Mouse (Mus musculus) R1 (cell line): ENCODE measurements around the gene Tmbim1.
"Not testable (repeated sequence)": the region's sequence is repeated elsewhere in the genome, so short reads cannot be mapped to it uniquely, and the experiment has no call there.

Experiments used
- DNase-seq: peaks from one replicate; pipeline ENCODE4 v3.0.0-alpha.2; 2018; ENCODE audit warnings: low read depth, low spot score

The Tmbim1 gene

DNA sequence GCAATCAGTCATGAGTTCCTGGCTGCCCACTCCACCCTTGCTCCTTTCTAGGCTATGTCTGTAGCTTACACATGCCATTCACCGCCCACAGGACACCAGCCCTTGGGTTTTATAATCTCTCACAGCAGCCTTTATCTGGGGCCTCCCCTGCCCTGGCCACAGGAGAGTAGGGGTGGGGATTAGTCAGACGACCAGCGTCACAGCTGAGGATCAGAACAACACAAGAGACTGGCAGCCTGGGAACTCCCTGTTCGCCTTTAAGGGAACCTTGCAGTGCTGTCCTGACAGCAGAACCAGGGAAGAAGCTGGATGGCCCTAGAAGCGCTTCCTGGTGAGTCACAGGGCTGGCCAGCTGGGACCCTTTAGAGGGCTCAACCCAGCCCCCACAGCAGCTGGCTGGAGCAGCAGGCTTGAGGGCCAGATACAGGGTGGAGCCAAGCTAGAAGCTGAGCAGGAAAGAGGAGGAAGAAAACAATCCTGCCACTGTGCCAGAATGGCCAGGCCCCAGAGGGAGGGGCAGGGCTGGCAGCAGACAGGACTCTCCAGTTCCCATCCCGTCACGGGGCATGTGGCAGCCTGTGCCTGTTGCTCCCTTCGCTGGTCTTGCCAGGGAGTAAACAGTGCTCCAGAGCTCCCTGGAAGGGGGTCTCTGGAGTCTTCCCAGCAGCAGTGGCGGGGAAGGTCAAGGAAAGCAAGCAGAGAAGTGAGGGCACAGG, 9.8 kb downstream of the Tmbim1 start:
- no peak for DNase-seq

DNA sequence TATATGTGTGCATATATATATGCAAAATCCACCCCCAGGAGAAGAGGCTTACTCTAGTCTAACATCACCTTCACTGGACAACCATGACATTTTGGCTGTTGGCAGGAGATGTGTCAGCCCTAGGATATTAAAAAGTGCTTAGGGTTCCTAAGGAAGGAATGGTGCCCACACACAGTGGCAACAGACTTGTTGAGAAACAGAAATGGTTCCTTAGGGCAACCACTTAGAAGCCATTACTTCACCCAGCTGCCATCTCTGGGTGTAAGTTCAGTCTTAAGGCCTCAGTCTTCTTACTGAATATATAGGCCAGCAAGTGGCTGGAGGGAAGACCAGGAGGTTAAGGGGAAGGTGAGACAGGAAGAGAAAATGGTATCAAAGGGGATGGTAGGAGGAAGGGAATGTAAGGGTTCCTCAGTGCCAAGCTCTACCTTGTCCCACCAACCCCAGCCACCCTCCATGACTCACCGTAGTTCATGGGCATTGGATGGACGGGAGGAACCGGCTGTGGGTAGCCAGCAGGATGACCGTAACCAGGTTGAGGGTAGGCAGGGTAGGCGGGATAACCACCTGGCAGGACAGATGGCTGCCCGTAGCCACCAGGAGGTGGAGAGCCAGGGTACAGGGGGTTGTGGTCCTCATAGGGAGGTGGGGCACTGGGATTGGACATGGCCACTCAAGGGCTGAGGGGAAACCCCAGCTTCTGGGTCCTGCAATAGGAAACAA, 10.5 kb downstream of the Tmbim1 start:
- DNase-seq: no peak

DNA sequence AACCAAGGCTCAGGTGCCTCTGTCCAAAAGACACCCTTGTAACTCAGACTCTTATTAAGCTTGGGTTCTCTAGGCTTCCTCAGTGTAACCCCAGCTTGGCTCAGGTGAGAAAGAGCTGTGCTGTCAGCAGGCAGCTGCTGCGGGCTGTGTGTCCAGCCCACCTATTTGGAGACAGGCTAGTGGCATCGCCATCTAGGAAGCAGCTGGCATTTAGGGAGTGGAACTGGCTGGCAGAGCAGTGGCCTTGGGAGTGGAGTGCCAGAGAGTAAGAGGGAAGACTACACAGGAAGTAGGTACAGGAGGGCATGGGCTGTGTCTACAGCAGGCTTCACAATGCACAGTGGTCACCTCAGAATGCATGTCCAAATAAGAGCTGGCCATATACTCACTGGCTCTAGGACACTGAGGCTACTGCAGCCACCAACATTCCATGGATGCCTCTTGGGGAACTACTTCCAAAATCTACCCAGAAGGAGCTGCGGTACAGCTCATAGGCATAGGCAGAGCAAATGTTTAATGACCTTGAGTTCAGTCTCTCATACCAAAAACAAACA, 11.3 kb downstream of the Tmbim1 start:
- DNase-seq: no peak

DNA sequence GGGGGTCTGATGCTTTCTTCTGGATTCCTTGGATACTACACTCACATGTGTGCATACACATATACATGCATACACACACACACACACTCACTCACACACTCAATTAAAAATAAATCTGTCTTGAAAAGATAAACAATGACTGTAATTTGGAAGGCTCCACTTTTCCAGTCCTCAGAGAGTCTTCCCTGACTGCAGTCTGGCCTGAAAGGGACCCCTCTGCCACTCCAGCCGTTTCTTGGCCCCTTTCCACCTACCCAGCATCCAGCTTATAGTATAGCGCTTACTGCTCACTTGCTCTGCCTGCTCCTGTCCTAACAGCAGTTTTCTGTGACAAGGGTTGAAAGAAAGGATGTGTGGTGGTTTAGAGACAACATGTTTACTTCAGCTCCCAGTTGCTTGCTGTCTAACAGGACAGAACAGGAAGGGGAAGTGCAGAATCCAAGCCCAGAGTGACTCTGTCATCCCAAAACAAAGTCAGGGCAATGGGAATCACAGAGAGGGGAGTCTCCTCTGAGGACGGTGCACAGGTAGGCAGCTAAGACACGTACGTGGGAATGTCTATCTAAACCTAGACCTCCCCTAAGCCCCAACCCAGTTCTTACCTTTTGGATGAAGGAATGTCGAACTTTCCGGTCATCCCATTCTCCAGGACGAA, 12.0 kb downstream of the Tmbim1 start:
- DNase-seq: no peak

DNA sequence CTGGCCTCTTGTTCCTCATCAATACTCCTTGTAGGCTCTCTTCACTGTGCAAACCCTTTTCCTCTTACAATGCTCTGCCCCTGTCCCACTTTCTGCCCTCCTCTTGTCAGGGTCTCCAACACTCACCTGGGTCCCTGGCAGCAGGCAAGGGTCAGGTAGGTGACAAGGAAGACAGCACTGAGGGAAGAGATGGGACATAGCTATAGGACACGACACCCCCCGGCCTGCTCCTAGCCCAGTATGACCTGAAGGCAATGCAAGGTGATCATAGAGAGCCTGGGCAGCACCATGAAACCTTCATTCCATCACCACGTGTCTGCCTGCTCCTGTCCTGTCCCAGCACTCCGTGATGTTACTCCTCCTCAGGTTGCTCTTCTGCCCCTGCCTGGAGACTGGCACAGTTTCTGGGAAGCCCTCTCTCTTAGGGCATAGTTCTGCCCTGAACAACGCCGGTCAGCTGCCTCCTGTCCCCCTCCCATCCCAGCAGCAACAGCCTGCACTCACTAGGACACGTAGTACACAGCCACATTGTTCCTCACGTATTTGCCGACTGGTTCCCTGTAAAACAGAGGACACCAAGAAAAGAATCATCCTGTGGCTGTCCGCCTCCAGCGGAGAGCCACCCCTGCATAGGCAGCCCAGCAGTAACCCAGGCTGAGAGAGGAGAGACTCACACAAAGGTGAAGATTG, 12.9 kb downstream of the Tmbim1 start:
- no peak for DNase-seq

DNA sequence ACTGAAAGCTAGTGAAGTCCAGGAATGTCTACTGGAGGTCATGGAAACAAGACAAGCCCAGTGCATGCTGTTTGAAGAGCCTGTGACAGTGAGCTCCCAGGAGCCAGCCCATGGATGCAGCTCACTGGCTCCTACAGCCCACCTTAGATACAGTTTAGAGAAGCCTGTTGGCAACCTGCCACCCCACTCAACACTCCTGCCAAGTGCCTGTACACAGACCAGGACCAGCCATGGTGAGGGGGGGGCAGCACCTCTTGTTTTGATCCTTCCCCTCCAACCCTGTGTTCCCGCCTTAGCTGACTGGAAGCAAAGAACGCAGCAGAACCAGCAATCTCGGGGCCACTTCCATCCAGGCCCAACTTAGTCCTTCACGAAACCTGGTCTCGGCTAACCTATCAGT, 15.3 kb downstream of the Tmbim1 start:
- no peak for DNase-seq

DNA sequence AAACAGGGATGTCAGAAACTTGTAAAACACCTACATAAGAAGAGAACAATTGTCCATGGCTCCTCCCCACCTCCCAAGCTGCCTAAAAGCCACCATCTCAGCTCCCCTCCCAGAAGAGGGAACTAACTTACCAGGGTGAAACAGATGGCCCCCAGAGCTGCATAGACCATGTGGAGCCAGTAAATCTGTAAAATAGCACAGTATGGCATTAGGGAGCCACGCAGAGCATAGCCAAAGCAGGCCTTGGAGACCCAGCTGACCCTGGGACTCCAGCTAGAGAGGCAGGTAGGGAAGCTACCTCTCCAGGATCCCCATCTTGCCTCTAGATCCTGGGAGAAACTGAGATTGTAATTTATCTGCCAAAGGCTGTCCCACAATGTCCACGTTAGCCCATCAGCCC, 15.7 kb downstream of the Tmbim1 start:
- DNase-seq: no peak

DNA sequence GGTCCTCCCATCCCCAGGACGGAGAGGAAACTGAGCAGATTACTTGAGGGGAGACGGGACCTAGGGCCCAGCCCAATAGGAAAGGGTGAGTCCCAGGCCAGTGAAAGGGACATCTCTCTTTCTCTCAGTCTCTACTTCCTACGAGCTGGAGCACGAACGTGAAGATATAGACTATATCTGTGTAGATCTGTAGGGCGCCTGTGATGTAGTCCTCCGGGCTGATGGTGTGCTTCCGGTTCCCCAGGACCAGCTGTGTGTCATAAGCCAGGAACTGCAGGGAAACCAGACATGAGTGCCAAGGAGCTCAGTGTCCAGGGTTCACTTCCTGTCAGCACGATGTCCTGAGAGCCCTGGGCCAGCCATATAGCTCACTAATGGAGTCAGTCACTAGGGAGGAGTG, 16.2 kb downstream of the Tmbim1 start:
- DNase-seq: no peak

DNA sequence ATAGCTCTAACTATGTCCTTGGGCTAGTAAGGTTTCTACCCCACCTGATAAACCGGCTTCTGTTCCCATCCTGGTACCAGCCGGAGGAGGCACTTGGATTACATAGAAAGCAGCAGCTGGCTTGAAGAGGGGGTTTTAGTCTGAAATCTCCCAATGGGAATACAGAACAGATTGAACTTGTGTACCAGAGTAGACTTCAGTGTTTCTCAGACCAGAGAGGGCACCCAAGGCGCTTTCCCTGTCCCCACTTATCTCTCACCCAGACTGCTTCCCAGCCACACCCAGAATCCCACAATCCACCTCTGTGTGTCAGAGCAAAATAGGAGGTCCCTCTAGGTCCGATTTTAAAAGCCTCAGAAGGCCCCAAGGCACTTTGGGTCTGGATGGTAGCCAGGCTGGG, 17.1 kb downstream of the Tmbim1 start:
- DNase-seq: no peak

DNA sequence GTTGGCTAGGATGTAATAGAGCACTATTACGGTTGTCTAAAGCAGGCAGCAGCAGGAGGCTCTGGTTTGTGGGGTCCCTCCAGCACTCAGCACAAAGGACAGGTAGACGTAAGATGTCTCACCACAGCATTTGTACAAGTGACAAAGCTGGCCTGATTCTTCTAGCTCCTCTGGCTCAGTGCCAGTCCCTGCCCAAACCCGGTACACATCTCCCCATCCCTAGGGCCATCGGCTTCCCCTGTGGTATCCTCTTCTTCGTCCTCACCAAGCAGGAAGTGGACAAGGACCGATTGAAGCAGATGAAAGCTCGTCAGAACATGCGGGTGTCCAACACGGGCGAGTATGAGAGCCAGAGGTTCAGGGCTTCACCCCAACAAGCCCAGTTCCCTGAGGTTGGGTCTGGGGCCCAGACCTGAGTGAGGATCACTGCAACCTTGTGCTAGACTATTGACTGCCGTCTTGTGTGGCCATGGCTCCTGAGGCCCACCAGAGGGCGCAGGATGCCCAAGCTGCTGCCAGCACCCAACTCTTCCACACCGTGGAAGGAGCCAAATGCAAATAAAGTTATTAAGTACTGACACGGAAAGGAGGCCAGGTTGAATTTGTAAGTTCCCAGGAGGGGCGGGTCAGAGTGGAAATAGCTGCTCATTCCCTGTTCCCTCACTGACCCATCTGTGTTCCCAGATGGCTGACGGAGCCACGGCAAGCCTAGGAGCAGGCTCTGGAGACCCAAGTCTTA, 18.4 kb downstream of the Tmbim1 start:
- not testable (repeated sequence) for DNase-seq

DNA sequence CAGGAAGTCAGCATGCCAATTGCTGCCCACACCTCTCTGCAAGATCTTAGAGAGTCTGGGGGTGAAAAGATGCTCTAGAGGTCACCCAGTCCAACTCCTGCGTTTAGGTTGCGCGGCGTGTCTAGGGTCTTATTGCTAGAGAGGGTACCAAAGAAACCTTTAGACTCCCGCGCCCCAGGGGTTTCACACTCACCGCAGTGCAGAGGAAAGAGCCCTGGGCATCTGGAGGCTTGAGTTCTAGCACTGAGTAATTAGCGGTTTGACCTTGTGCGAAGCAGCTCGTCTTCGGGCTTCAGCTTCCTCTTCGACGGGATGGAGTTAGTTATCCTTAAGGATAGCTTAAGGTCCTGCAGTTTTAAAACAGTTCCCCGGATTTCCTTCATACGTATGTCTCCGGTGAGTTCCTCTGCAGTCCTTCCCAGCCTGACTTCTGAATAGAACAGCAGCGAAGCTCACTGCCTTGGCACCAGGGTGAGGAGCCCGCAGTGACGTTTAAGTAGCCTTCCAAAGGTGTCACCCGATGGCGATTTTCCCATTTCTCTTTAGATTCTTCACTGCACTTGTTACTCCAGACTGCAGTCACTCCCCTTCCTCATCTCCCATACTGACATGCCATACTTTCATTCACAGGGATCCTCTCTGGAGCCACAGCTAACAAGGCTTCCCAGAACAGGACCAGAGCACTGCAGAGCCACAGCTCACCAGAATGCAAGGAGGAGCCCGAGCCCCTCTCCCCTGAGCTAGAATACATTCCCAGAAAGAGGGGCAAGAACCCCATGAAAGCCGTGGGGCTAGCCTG, 20.0 kb downstream of the Tmbim1 start:
- DNase-seq: no peak

DNA sequence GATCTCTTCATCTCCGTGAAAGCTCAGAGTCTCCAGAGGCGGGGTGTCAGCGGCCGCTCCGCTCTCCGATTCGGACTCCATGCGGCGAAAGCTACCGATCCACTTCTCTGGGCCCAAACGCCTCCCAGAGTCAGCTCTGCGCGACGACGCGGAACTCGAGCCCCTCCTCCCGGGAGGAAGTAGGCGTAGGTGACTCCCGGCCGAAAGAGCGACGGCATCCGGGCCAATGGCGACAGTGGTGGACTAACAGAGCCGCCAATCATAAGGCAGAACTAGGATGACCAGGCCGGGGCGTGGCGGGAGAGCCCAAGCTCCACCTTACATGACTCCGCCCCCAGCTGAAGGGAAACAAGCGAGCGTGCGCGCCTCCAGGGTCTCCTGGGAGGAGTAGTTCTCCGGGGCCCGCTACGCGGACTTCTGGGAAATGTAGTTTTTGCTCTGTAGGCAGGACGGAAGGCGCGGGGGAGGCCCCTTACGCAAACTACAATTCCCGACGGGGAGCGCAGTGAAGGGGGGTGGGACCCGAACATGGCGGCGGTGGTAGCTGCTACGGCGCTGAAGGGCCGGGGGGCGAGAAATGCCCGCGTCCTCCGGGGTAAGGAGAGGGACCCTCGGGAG, 20.8 kb downstream of the Tmbim1 start, which contains the start of the genes Aamp and Pnkd:
Aamp (minus strand) TSS at position 196 of the 618 bp plus-strand sequence.
Pnkd (plus strand) TSS at position 388 of the 618 bp plus-strand sequence.
- peak; percentile 100 for DNase-seq

DNA sequence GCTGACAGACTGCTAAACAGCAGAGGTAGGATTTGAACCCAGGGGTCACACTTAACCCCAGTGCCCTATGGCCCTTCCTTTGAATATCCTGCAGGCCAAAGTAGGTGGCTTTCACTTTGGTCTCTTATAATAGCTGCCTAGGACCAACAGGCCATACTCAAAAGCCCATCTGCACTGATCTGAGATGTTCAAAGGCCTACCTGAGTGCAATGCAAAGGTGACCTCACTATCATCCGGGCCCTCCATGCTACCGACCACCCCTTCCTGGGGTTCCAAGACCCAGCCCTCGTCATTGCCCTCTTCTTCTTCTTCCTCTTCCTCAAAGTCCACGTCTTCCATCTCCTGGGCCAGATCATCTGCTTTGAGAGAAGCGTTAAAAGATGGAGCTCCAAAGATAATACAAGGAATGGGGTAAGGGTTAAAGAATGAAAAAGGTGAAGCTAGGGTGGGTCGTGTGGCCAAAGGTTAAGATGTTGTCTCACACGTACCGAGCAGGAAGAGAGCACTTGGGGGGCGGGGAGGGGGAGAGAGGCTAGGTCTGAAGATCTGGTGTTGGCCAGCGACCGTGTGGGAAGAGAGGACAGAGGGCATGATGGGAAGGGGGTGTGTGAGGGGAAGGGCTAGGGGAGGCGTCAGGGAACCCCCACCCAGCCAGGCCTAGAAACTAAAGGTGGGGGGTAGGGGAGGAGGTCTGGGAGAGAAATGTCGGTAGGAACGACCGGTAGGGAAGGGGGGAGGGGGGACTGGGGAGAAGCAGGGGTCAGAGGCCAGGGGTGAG, 21.5 kb downstream of the Tmbim1 start:
- DNase-seq: peak; percentile 85

DNA sequence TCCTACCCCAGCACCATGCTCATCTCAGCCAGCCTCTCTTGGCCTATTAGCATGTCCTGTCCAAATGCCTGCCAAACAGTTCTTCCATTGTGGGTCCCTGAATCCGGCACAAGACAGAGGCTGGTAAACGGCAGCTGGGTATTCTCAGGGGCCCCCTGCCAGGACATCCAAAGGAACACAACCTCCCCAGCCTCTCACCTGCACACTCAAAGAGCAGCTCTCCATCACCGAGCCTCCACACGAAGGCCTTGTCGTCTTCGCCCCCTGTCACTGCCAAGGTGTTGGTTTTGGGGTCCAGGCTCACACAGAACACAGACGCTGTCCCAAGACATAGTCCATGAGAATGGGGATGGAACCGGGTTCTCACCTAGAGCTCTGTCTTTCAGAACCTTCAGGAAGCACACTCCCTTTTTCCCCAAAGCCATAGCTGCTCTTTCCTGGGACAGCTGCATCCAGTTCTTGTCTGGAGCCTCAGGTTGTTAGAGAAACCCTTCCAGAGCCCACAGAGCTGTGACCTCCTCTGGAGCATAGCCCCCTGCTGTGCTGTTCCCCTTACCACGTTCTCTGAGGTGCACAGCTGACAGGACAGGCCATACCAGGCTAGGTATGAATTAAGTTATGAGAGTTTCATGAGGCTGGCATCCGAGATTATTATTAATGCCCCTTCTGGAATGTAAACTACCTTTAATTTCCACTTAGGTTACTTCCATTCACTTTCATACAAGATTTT, 22.4 kb downstream of the Tmbim1 start:
- DNase-seq: no peak

DNA sequence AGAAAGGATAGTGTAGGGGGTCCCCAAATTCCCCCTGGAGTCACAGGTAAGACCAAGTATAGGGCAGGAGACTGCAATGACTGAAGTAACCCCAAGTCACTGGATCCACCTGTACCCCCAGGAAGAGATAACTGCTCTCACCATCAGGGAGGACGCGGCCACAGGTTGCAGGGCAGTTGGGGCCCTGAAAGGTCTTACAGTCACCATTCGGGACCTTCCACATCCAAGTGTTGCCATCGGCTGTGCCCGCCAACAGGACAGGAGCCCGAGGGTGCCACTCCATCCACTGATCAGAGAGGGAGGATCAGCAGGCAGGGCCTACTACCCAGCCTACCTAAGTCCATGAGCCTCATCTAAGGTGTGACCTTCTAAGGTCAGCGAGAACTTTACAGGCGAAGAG, 23.5 kb downstream of the Tmbim1 start:
- no peak for DNase-seq

DNA sequence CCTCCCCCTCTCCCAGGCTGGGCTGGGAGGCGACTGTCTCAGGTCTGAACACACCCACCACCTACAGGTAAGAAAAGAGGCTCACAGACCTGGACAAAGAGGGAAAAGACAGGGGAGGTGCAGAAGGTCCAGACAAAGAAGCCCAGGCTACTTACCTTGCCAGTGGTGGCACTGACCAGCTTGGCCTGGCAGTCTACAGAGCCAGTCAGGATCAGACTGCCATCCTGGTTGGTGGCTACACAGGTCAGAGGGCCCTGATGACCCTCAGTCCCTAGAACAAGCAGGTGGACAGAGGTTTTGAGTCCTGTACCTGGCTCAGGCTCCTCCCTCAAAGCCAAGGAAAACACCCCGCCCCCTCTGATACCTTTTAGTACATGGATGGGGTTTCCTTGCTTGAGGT, 24.1 kb downstream of the Tmbim1 start:
- DNase-seq: no peak

DNA sequence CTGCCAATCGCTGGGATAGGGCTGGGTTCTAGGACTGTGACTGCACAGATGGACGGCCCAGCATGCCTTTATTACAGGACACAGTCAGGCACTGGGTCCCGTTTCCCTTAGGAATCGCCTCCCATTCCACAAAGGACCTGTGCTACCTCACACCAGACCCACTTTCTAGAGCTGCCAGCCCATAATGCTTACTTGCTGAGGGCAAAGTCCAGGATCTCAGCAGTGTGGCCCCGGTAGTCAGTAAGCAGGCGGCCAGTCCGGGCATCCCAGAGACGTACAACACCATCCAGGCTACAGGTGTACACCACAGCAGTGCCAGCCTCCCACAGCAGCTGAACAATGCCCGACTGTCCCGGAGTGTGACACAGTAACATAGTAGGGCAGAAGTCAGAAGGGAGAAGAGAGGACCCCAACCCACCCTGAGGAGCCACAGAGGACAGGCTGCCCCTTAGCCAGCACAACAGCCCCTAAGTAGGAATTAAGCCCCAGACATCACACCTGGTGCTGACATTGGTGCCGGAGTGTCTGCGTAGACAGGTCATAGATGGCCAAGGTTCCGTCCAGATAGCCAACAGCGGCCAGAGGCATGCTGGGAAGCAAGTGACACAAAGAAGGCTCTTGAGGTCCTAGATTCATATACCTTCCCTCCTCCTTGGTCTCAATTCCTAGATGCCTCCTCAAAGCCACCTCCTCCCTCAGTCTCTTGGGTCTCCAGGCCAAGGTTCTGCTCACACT, 24.7 kb downstream of the Tmbim1 start:
- no peak for DNase-seq

DNA sequence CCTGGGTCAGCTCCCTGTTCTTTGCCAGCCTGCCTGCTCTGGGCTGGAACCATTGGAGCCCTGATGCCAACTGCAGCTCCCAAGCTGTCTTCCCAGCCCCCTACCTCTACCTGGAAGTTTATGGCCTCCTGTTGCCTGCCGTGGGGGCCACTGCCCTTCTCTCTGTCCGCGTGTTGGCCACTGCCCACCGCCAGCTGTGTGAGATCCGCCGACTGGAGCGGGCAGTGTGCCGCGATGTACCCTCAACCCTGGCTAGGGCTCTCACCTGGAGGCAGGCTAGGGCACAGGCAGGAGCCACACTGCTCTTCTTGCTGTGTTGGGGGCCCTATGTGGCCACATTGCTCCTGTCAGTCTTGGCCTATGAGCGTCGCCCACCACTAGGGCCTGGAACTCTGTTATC, 26.4 kb downstream of the Tmbim1 start:
- DNase-seq: peak; percentile 40
